9 mouse cellular contexts compared by ENCODE assay signal in genomic region chr3:127451070-127451469, GRCm38 (mm10). TPM values are rescaled to one million over a fixed set of nuclear protein-coding genes. Genes with fewer than 3 reads are reported as not detected.
DNase-seq lines count a peak whose midpoint lies in the region; ATAC-seq and TF ChIP-seq lines count a peak whose summit lies in the region.
"Had no signal": no experiment of that assay in that cellular context is flagged by ENCODE, and none has a peak within 500 bp of the region (broad histone marks: within the 10 kb centered on the region; RNA-seq: fewer than 3 reads in every experiment).

No protein-coding gene starts in this region.

- H3K4me2 ChIP-seq in CH12.LX (ENCODE audit: insufficient read depth, low read depth, poor library complexity, severe bottlenecking), result no peak overlapping the region
- no peak overlapping the region for H3K4me2 ChIP-seq in intestine, postnatal 0 days (replicated peaks; ENCODE audit: low read depth)
- no peak overlapping the region for H3K4me2 ChIP-seq in neural tube, embryonic 11.5 days (ENCODE audit: low read depth)
- H3K4me2 ChIP-seq: liver, embryonic 15.5 days had no signal

- dilution Hi-C loops in CH12.LX (cut with MboI; ENCODE audit: extremely low pct_ligation_motif_present, extremely low pct_unique_long_range_greater_than_20kb, low sequenced_read_pairs), result no loop called here

- TF ChIP-seq EP300 in CH12.LX (IDR thresholded peaks at IDR 0.05; ENCODE audit: low read length), result no peak

- H3K36me3 ChIP-seq in CH12.LX (replicated peaks in 1 of 2; ENCODE audit: control insufficient read depth in 1 of 2, insufficient read depth in 1 of 2, low read length in 1 of 2), result no peaks in the 10 kb centered on the region
- no peaks in the 10 kb centered on the region for H3K36me3 ChIP-seq in intestine, postnatal 0 days (ENCODE audit: control insufficient read depth, insufficient read depth)
- H3K36me3 ChIP-seq in neural tube, embryonic 11.5 days (ENCODE audit: control insufficient read depth, insufficient read depth, low read length), result no peaks in the 10 kb centered on the region
- H3K36me3 ChIP-seq: liver, embryonic 15.5 days had no signal

- no peaks in the 10 kb centered on the region for H3K27me3 ChIP-seq in CH12.LX (replicated peaks)
- H3K27me3 ChIP-seq in intestine, postnatal 0 days (replicated peaks; ENCODE audit: control insufficient read depth, insufficient read depth, low read length), result no peaks in the 10 kb centered on the region
- H3K27me3 ChIP-seq in neural tube, embryonic 11.5 days (ENCODE audit: control insufficient read depth, insufficient read depth, low read length), result no peaks in the 10 kb centered on the region
- H3K27me3 ChIP-seq: liver, embryonic 15.5 days had no signal

- DNase-seq in layer of hippocampus, adult 11-12 months (ENCODE audit: low spot score), result peak; percentile 44
- DNase-seq in layer of hippocampus, adult 9-11 months, result no peak
- peak; percentile 57 for DNase-seq in CH12.LX (ENCODE audit: extremely low read depth)
- peak; percentile 43 for DNase-seq in Muller cell, postnatal 12 days (ENCODE audit: inconsistent ontology term)
- peak; percentile 38 to 62 for DNase-seq in cerebellum, postnatal 25 days
- DNase-seq in neural tube, embryonic 11.5 days (ENCODE audit: low spot score), result peak; percentile 51
- DNase-seq in urinary bladder, postnatal 4 days (ENCODE audit: low spot score in 2 of 2), result no peak

- no peak overlapping the region for H3K9ac ChIP-seq in CH12.LX (ENCODE audit: insufficient read depth, low read depth)
- no peak overlapping the region for H3K9ac ChIP-seq in intestine, postnatal 0 days (ENCODE audit: low read depth, low read length)
- no peak overlapping the region for H3K9ac ChIP-seq in neural tube, embryonic 11.5 days (ENCODE audit: low read length)
- H3K9ac ChIP-seq: liver, embryonic 15.5 days had no signal

- 9% methylated on average over 3 of the region's 3 CpGs for WGBS in intestine, postnatal 0 days
- 17% methylated on average over 3 of the region's 3 CpGs for WGBS in neural tube, embryonic 11.5 days

- no peaks in the 10 kb centered on the region for H3K79me2 ChIP-seq in CH12.LX (replicated peaks; ENCODE audit: control insufficient read depth, extremely low read depth, insufficient read depth, poor library complexity, severe bottlenecking)

- H3K4me1 ChIP-seq in CH12.LX (ENCODE audit: control insufficient read depth in 1 of 2, insufficient read depth in 2 of 2), result peaks cover 4% of the 10 kb centered on the region in 2 experiments; a peak in 2 of 4 replicates
- no peaks in the 10 kb centered on the region for H3K4me1 ChIP-seq in intestine, postnatal 0 days (replicated peaks; ENCODE audit: control insufficient read depth, insufficient read depth, low read length)
- H3K4me1 ChIP-seq in neural tube, embryonic 11.5 days (ENCODE audit: control insufficient read depth, insufficient read depth, low read length), result no peaks in the 10 kb centered on the region
- H3K4me1 ChIP-seq: liver, embryonic 15.5 days had no signal

- no peak for TF ChIP-seq POLR2A in CH12.LX (IDR thresholded peaks at IDR 0.05; ENCODE audit: low read depth, low read length)

- no peak overlapping the region for H3K4me3 ChIP-seq in CH12.LX (replicated peaks in 1 of 3; ENCODE audit: low read depth in 2 of 3, low read length in 2 of 3, poor library complexity in 1 of 3)
- H3K4me3 ChIP-seq in intestine, postnatal 0 days (ENCODE audit: low read depth, low read length), result no peak overlapping the region
- no peak overlapping the region for H3K4me3 ChIP-seq in neural tube, embryonic 11.5 days (ENCODE audit: low read depth, low read length)
- H3K4me3 ChIP-seq: liver, embryonic 15.5 days had no signal

- H3K27ac ChIP-seq in CH12.LX (ENCODE audit: insufficient read depth, low read depth), result no peak overlapping the region
- no peak overlapping the region for H3K27ac ChIP-seq in intestine, postnatal 0 days (ENCODE audit: low read depth, low read length)
- no peak overlapping the region for H3K27ac ChIP-seq in neural tube, embryonic 11.5 days (ENCODE audit: low read depth, low read length)
- H3K27ac ChIP-seq: liver, embryonic 15.5 days had no signal

- H3K9me3 ChIP-seq in CH12.LX (replicated peaks; ENCODE audit: low read length), result no peaks in the 10 kb centered on the region
- no peaks in the 10 kb centered on the region for H3K9me3 ChIP-seq in intestine, postnatal 0 days (ENCODE audit: control insufficient read depth)
- no peaks in the 10 kb centered on the region for H3K9me3 ChIP-seq in neural tube, embryonic 11.5 days (ENCODE audit: control insufficient read depth, low read length)
- H3K9me3 ChIP-seq: liver, embryonic 15.5 days had no signal

- in situ Hi-C loops in CH12.LX (cut with MboI; ENCODE audit: low pct_ligation_motif_present, low pct_unique_long_range_greater_than_20kb, low sequenced_read_pairs), result loop anchor here (5.0 to 25.0 kb wide), 3 partner anchors 101 to 286 kb away; partner anchors contain the start of genes Larp7 and Zgrf1

- ATAC-seq in intestine, postnatal 0 days, result no peak
- ATAC-seq in neural tube, embryonic 11.5 days (ENCODE audit: insufficient read depth, low FRiP score, low TSS enrichment), result no peak

- peak; percentile 88 to 89 for TF ChIP-seq CTCF in CH12.LX (conservative IDR thresholded peaks at IDR 0.05 in 1 of 2, IDR thresholded peaks at IDR 0.05 in 1 of 2; ENCODE audit: low read depth in 2 of 2, low read length in 2 of 2)
- TF ChIP-seq CTCF in intestine, postnatal 0 days (IDR thresholded peaks at IDR 0.05; ENCODE audit: low read depth), result peak; percentile 84

- TF ChIP-seq RAD21 in CH12.LX (IDR thresholded peaks at IDR 0.05; ENCODE audit: low read depth, low read length), result peak; percentile 66

TF ChIP-seq in CH12.LX, 34 proteins besides CTCF, POLR2A, EP300 and RAD21:
- TF ChIP-seq MAX (IDR thresholded peaks at IDR 0.05; ENCODE audit: low read length) (no peak), SMC3 (IDR thresholded peaks at IDR 0.05; ENCODE audit: low read depth, low read length) (peak; percentile 67)

RNA-seq across cellular contexts. Expression of gene Ank2, which starts 48.1 kb away (rescaled TPM):
- 7.1 and 20.9 TPM in 2 replicates for total RNA-seq in CH12.LX (2012; rRNA removed)
- total RNA-seq in CH12.LX (2014; rRNA removed), result 3.9 and 4.3 TPM in 2 replicates
- polyA plus RNA-seq in CH12.LX (2012; ENCODE audit: insufficient read length, low read depth), result 10.3 and 12.2 TPM in 2 replicates
- polyA plus RNA-seq in intestine, postnatal 0 days (2015; fragmentation: Nextera tagmentation; extraction: Ambion mirVana), result 9.0 and 12.4 TPM in 2 replicates
- polyA plus RNA-seq in neural tube, embryonic 11.5 days (2014; fragmentation: Nextera tagmentation; extraction: Ambion mirVana), result 62.0 and 64.8 TPM in 2 replicates

Comparison
In these comparisons a context has a peak if more than half of its experiments do, and no peak if none do; other contexts are left out.
1. DNase-seq: peak in layer of hippocampus, adult 11-12 months (single experiment), CH12.LX (single experiment), Muller cell, postnatal 12 days (single experiment), cerebellum, postnatal 25 days (2 of 2) and neural tube, embryonic 11.5 days (single experiment); none in layer of hippocampus, adult 9-11 months (single experiment) and urinary bladder, postnatal 4 days (0 of 2).